Mouse (Mus musculus) layer of hippocampus, adult 2 months (tissue): ENCODE results near the gene Ms4a8a. TPM values are rescaled to one million over a fixed set of nuclear protein-coding genes. Genes with fewer than 3 reads are reported as not detected.
"Not testable (repeated sequence)": the region's sequence is repeated elsewhere in the genome, so short reads cannot be mapped to it uniquely, and the experiment has no call there.

ENCODE experiments used
- DNase-seq, 2 experiments: peaks; one replicate each; pipeline ENCODE4 v3.0.0; 2022; ENCODE audit warnings: low spot score in 2 of 2
- H3K27ac ChIP-seq: fragments of 200-600 bp; 2 replicates; pipeline ENCODE4 v1.8.1; 2022
- H3K4me3 ChIP-seq: fragments of 200-600 bp; 2 replicates; pipeline ENCODE4 v1.8.1; 2022; ENCODE audit warnings: mild to moderate bottlenecking
- CTCF ChIP-seq: fragments of 200-600 bp; conservative IDR thresholded peaks from 2 replicates; pipeline ENCODE4 v1.8.1; 2022; ENCODE audit warnings: antibody characterized with exemption, mild to moderate bottlenecking, moderate library complexity
- long read RNA-seq, 2 experiments: library from polyadenylated mRNA; stranded (forward); transcript quantifications; one replicate each; pipeline ENCODE4 v2.0.0; 2021; ENCODE audit warnings: borderline mapping rate in 2 of 2
- total RNA-seq, 2 experiments: library from RNA; stranded (reverse); gene quantifications; 2 replicates each; pipeline ENCODE4 v1.2.3; 2021

Ms4a8a gene
- total RNA-seq: under 1 TPM in 1 of 2 experiments, not detected in 1; 0.36 TPM
- long read RNA-seq, experiment 1: 0 reads
- long read RNA-seq, experiment 2: 0 reads

DNA sequence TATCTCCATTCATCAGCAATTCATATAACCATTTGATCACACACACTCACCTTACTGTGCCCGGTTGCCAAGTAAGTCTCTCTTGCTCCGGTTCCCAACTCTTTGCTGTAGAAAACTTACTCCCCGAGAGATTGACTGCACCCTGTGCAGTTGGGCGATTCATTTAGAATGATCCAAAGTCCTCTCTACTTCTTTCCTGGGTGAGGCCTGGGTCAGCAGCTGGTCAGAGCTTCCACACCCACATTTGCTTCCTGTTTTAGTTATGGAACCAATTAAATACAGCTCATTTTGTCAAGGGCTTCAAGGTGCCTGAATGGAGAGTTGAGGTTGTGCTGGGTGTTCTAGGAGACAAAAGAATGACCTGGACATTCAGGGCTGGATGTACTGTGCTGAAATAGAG lies at the start of gene Ms4a8a:
Gene Ms4a8a, minus strand, starts transcription at position 169 of the 400 bp plus-strand sequence.
- Histone ChIP-seq H3K27ac (no peak within 1 kb of the TSS), H3K4me3 (no peak within 1 kb of the TSS)
- TF ChIP-seq CTCF: no peak
- DNase-seq: no peak

DNA sequence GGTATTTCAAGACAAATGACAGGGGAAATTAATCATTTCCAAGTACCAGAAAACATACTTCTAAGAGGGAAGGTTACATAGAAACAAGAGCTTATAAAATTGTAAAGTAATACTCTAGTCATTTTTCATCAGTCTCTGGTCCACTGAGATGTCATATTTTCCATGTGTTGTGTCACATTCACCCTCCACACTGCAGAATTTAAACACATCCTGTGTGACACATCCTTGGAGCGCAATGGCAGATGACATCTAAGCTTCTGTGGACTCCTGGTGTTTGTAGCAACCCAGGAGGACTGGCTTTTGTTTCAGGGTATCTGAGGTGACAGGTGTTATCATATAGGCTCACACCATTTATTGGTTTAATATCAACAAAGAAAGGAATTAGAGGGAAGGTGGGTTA lies 48.8 kb upstream of the Ms4a8a start:
- no peak for DNase-seq
- no peak for TF ChIP-seq CTCF
- no peak overlapping the region for H3K27ac ChIP-seq
- H3K4me3 ChIP-seq: no peak overlapping the region

DNA sequence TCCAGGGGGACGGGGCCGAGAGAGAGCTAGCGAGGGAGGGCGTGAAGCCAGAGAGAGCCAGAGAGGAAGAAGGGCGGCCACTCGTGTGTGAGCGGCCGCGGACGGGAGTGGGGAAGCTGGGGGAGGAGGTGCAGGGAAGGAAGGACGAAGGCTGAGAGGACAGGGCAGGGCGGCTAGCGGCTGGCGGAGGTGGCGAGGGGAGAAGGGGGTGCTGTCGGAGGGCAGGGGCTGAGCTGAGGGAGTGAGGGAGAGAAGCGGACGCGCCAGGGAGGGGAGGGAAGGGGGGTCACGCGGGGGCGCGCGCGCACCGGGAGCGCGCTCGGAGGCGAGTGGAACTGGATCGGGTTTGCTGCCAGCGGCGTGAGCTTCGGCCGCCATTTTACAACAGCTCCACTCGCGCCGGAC lies 40.1 kb upstream of the Ms4a8a start:
- DNase-seq: not testable (repeated sequence)
- Histone ChIP-seq H3K4me3 (peak overlapping the region; percentile 35; the same call in 1 of the 2 replicates), H3K27ac (peak overlapping the region; percentile 57; the same call in 1 of the 2 replicates)

DNA sequence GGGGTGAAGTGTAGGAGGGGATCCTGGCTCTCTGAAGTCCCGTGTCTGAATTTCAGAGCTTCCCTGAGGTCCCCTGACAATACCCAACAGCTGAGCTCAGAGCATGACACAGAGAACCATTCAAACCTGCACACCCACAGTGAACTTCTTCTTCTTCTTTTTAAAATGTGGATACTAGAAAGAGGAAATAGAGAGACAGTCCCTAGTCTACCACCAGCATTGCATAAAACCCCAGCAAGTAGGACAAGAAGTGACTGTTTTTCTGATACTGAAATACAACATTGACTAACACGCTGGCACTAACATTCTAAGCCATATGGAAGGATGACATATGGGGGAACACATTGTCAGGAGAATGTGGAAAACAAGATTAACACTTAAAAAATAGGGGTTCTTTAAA lies 38.4 kb upstream of the Ms4a8a start:
- peak; percentile 32 to 34 for DNase-seq
- no peak overlapping the region; the same call in 1 of the 2 replicates for H3K27ac ChIP-seq
- no peak for TF ChIP-seq CTCF
- no peak overlapping the region for H3K4me3 ChIP-seq

DNA sequence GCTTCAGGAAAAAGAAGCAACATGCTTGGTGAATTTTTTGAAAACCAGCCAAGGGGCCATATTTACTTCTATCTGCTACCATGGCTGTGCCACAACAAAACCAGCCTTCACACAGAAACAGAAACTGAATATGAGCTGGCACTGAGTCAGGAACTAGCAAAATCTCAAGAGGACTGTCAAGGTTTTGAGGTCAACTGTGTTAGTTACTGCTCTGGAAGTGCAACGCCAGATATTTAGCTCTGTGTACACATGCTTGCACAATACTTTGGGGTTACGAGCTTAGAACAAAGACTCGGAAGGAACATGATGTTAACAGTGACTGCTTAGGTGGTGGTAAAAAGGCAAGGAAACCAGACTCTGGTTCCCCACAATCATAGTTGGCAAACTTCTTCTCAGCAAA lies 26.8 kb upstream of the Ms4a8a start:
- Histone ChIP-seq H3K4me3 (no peak overlapping the region), H3K27ac (no peak overlapping the region)
- no peak for TF ChIP-seq CTCF
- DNase-seq: no peak

DNA sequence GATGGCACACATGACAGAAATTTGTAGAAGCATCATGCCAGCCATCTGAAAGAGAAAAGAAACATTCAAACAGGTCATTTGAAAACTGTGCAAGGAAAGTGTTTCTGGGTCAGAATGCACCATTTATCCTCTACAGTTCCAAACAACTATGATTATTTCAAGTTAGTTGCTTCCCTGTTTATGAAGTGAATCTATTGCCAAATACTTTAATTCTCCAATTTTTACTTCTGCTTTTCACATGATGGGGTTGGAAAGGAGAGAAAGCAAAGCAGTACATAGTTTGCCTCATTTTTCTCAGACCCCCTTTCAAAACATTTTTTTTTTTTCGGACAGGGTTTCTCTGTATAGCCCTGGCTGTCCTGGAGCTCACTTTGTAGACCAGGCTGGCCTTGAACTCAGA lies 21.0 kb upstream of the Ms4a8a start:
- H3K4me3 ChIP-seq: no peak overlapping the region
- no peak overlapping the region for H3K27ac ChIP-seq
- no peak for DNase-seq
- TF ChIP-seq CTCF: no peak

DNA sequence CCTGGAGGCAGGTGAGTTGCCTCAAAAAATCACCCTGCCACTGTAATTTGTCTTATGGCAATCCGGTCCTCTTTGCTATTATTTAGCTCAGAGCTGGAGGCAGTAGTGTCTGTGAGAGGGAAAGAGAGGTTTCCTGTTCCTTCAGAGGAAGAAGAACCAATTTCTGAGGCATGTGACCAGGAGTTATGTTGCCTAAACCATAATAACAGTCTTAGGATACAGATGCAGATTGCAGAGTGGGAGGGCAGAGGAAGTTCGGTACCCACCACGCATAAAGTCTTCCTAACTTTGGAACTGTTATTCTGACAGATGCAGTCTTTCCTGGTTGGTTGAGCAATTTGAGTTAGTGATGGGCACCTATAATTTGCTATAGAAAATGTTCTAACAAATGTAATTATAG lies 17.5 kb upstream of the Ms4a8a start:
- Histone ChIP-seq H3K27ac (no peak overlapping the region), H3K4me3 (no peak overlapping the region)
- no peak for TF ChIP-seq CTCF
- DNase-seq: no peak

DNA sequence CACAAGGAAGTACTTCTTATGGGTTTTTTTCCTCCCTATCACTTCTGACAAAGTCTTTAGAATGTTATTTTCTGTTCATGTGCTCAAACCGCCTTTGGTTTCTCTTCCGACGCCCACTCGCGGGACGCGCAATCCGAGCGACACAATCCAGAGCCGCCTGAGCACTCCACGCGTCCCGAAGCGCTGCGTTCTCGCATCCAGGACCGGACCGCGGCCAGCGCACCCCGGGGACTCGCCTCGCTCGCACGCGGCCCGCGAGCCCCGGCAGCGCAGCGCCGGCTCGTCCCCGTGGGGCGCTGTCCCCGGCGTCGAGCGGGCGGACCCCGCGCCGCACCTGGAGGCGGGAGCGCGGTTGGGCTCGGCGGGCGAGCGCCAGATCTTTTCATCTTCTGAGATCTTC lies 11.2 kb upstream of the Ms4a8a start:
- DNase-seq, H3K27ac ChIP-seq, H3K4me3 ChIP-seq: not testable (repeated sequence)

DNA sequence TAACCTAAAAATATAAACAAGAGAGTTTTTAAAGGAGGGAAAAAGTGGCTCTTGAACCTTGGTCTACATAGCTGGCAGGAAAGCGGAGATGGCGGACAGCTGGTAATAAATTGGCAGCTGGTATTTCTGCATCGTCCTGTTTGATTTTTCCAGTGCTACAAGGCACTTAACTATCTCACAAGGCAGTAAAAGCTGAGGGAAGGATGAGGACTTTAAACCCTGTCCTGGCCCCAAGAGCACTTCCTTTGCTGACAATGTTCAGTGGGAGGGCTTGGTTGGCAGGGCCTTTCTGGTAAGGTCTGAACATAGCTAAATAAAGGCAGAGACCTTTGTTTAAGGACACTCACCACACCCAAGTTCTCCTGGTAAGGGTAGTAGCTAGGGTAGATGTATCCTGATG lies 10.5 kb downstream of the Ms4a8a start:
- no peak for DNase-seq
- no peak overlapping the region for H3K4me3 ChIP-seq
- H3K27ac ChIP-seq: no peak overlapping the region
- no peak for TF ChIP-seq CTCF

DNA sequence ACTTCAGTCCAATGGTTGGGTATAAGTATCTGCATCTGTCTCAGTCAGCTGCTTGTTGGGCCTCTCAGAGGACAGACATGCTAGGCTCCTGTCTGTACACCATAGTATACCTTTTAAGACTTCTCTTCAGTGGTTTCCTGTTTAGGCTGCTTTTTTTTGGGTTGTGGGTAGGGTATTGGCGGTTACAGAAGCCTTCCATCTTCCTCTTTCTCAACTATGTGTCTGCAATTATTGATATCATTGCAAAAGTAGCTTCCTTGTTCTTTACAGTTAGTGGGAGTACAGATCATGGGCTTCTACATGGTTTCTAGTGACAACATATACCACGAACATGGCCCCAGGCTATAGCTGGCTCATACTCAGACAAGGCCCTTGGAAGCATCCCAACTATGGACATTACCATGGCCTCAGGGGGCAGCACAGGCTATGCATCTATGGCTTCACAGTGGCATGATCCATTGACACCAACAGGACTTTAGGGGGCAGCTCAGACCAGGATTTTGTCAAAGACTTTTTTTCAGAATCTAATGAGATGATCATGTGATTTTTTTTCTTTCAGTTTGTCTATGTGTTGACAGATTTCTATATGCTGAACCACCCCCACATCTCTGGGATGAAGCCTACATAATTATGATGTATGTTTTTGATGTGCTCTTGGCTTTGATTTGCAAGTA lies 15.6 kb downstream of the Ms4a8a start:
- no peak for TF ChIP-seq CTCF
- no peak overlapping the region for H3K27ac ChIP-seq
- no peak for DNase-seq
- no peak overlapping the region for H3K4me3 ChIP-seq

DNA sequence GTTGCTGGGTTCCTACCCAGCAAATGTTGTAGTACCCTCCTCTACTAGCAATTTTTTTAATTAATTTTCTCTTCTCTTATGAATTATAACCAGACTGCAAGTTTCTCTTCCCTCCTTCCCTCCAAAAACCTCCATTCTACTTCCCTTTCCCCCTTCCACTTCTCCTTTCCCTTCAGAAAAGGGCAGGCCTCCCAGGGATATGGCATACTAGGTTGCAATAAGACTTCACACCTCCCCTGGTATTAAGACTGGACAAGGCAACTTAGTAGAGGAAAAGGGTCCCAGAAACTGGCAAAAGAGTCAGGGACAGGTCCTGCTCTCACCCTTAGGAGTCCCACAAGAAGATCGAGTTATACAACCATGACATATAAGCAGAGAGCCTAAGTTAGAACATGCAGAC lies 20.0 kb downstream of the Ms4a8a start:
- no peak overlapping the region for H3K27ac ChIP-seq
- TF ChIP-seq CTCF: no peak
- H3K4me3 ChIP-seq: no peak overlapping the region
- DNase-seq: no peak

DNA sequence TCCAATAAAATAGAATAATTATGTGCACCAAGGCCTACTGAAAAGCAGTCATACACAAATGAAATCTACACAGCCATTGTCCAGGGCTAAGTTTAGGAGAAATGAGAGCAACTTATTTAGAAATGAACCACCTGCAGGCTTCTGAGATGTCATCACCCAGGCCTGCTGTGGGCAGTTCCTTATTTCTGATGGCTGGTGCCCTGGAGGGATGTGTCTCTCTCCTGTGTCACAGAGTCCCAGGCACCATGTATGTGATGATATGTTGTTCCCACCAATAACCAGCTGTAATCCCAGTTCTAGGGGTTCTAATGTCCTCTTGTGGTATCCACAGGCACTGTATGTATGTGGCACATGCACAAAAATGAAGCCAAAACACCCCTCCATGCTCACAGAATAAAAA lies 20.9 kb downstream of the Ms4a8a start:
- TF ChIP-seq CTCF: no peak
- Histone ChIP-seq H3K27ac (no peak overlapping the region), H3K4me3 (no peak overlapping the region)
- no peak for DNase-seq

DNA sequence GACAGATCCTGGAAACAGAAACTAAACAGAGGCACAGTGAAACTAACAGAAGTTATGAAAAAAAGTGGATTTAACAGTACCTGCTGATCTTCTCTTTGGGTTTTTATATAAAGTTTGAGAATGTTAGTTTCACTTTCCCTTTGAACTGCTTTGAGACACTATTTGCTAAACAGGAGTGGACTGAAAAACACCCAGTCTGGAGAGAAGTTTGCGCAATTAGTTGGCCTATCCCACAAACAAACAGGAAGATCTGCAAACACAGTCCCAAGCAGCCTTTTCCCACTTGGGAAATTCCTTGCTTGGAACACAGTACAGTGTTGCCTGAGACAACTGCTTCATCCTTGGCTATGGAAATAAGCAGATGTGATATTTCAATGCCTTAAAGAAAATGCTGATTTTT lies 25.2 kb downstream of the Ms4a8a start:
- H3K4me3 ChIP-seq, DNase-seq: not testable (repeated sequence)

DNA sequence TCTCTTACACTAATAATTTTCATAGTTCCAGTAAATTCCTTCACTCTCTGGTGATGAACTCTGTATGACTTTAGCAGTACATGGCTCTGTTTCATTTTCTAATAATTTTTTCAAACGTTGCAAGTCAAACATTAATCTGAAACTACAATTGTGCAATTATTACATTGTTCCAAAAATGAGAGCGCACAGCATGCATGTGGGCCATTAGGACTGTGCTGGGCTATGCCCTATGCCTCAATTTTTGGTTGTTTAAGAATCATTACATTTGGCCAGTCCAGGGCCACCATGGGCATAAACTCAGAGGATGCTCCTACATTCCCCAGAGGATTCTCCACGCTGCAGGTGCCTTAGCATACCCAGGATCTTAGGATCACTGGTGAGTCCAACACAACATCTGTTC lies 27.6 kb downstream of the Ms4a8a start:
- H3K4me3 ChIP-seq: no peak overlapping the region
- no peak for DNase-seq
- no peak for TF ChIP-seq CTCF
- no peak overlapping the region for H3K27ac ChIP-seq

More for the DNA sequence above, 25.2 kb downstream of the Ms4a8a start:
- not testable (repeated sequence) for H3K27ac ChIP-seq

DNA sequence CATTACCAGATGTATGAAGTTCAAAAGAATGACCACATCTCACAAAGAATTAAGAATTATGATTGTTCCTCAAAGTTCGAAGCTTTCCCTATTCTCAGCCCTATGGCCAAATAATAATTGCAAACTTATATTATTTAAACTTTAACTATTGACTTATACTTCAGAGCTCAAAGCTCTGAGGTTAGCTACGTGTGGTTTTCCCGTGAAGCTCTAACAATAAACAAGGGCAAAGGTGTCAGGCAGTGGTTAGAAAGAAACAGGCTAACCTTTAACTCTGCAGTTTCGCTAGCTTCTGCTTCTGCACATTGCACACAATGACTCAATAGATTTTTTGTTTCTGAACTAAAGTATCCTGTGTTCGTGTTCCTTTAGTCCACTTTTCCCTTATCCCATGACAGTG lies 28.0 kb downstream of the Ms4a8a start:
- no peak overlapping the region for H3K4me3 ChIP-seq
- DNase-seq: no peak
- H3K27ac ChIP-seq: no peak overlapping the region
- TF ChIP-seq CTCF: no peak
